Mouse (Mus musculus): ENCODE results near the gene Stpg4.

DNA sequence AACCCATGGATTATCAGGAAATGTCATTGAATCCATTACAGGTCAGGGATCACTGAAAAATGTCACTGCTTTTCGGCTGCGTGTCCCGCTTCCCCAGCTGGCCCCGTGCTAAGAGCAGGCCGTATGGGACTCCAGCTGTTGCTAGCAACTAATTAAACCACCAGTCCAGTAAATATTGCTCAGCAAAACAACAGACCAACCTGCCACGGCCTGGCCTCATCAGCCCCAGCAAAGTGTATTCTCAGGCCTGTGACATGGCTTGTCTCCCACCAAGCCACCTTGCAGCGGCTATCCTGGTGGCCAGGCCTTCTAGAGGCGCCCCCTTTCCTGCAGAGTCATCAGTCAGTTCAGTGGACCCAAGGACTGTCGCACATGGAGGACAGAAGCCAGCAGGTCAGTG, 78.0 kb downstream of the Stpg4 start:
- TF ChIP-seq POLR2A (IDR thresholded peaks at IDR 0.05; ENCODE audit: insufficient read depth, low read depth, low read length) = no peak
- TF ChIP-seq CTCF (IDR thresholded peaks at IDR 0.05; ENCODE audit: insufficient read depth, low read depth, low read length) = no peak
